In genomic region chr4:130295047-130295745, GRCm38 (mm10) we compare ENCODE assay signal across 10 mouse cellular contexts. TPM values are rescaled to one million over a fixed set of nuclear protein-coding genes. Genes with fewer than 3 reads are reported as not detected.
A peak's percentile ranks its signal among the peaks of the same experiment; 100 is the strongest.
DNase-seq lines count a peak whose midpoint lies in the region; ATAC-seq lines count a peak whose summit lies in the region.
"Had no signal": no experiment of that assay in that cellular context is flagged by ENCODE, and none has a peak within 500 bp of the region (broad histone marks: within the 10 kb centered on the region; RNA-seq: fewer than 3 reads in every experiment).

No protein-coding gene starts in this region.

- peak overlapping the region; percentile 21 for H3K4me2 ChIP-seq in intestine, embryonic 16.5 days (ENCODE audit: low read depth, low read length)
- no peak overlapping the region for H3K4me2 ChIP-seq in hindbrain, embryonic 14.5 days (replicated peaks)

- no peaks in the 10 kb centered on the region for H3K36me3 ChIP-seq in heart, embryonic 10.5 days
- no peaks in the 10 kb centered on the region for H3K36me3 ChIP-seq in intestine, embryonic 16.5 days (ENCODE audit: control insufficient read depth, insufficient read depth, low read length)
- H3K36me3 ChIP-seq in hindbrain, embryonic 14.5 days (replicated peaks; ENCODE audit: control insufficient read depth, insufficient read depth), result no peaks in the 10 kb centered on the region

- peaks cover 22% of the 10 kb centered on the region for H3K4me1 ChIP-seq in heart, embryonic 10.5 days
- peaks cover 11% of the 10 kb centered on the region; the same call in 1 of the 2 replicates for H3K4me1 ChIP-seq in intestine, embryonic 16.5 days (ENCODE audit: control insufficient read depth, insufficient read depth, low read length)
- no peaks in the 10 kb centered on the region for H3K4me1 ChIP-seq in hindbrain, embryonic 14.5 days (replicated peaks; ENCODE audit: control insufficient read depth, insufficient read depth, low read length)

- H3K9ac ChIP-seq in intestine, embryonic 16.5 days (ENCODE audit: low read depth, low read length), result no peak overlapping the region
- H3K9ac ChIP-seq in hindbrain, embryonic 14.5 days, result no peak overlapping the region

- peak overlapping the region; percentile 56; the same call in 1 of the 2 replicates for H3K27ac ChIP-seq in heart, embryonic 10.5 days
- no peak overlapping the region; the same call in 1 of the 2 replicates for H3K27ac ChIP-seq in intestine, embryonic 16.5 days (ENCODE audit: low read length)
- H3K27ac ChIP-seq in hindbrain, embryonic 14.5 days, result no peak overlapping the region

- WGBS in heart, embryonic 10.5 days, result 53% methylated on average over 23 of the region's 23 CpGs
- WGBS in intestine, embryonic 16.5 days, result 47% methylated on average over 23 of the region's 23 CpGs
- WGBS in hindbrain, embryonic 14.5 days, result 56% methylated on average over 23 of the region's 23 CpGs

- H3K9me3 ChIP-seq in heart, embryonic 10.5 days, result no peaks in the 10 kb centered on the region
- no peaks in the 10 kb centered on the region for H3K9me3 ChIP-seq in intestine, embryonic 16.5 days (ENCODE audit: control insufficient read depth, low read length)
- H3K9me3 ChIP-seq in hindbrain, embryonic 14.5 days (ENCODE audit: control insufficient read depth, low read length), result no peaks in the 10 kb centered on the region

- peak overlapping the region; percentile 18; the same call in 1 of the 2 replicates for H3K4me3 ChIP-seq in heart, embryonic 10.5 days
- H3K4me3 ChIP-seq in intestine, embryonic 16.5 days (ENCODE audit: low read length), result no peak overlapping the region
- no peak overlapping the region for H3K4me3 ChIP-seq in hindbrain, embryonic 14.5 days (replicated peaks; ENCODE audit: low read length)

- peaks cover 3% of the 10 kb centered on the region for H3K27me3 ChIP-seq in heart, embryonic 10.5 days (ENCODE audit: insufficient read depth, poor library complexity, severe bottlenecking)
- no peaks in the 10 kb centered on the region for H3K27me3 ChIP-seq in intestine, embryonic 16.5 days (replicated peaks; ENCODE audit: control insufficient read depth, insufficient read depth, low read length)
- H3K27me3 ChIP-seq in hindbrain, embryonic 14.5 days (ENCODE audit: control insufficient read depth, insufficient read depth, low read length), result no peaks in the 10 kb centered on the region

- peak; percentile 84 for DNase-seq in heart, embryonic 10.5 days (ENCODE audit: low spot score)
- DNase-seq in heart, adult 18-20 months, result no peak
- peak; percentile 54 for DNase-seq in Muller cell, postnatal 12 days (ENCODE audit: inconsistent ontology term)
- DNase-seq in lung, postnatal 36 days, result peak; percentile 64
- no peak for DNase-seq in thymus, postnatal 36 days
- no peak for DNase-seq in hindbrain, embryonic 14.5 days (ENCODE audit: low spot score)
- no peak for DNase-seq in adrenal gland, postnatal 25 days
- DNase-seq: thymus, postnatal 14 days had no signal

- peak; percentile 60; the same call in 1 of the 2 replicates for ATAC-seq in intestine, embryonic 16.5 days
- ATAC-seq in hindbrain, embryonic 14.5 days (ENCODE audit: low FRiP score), result no peak

RNA-seq across cellular contexts. Expression of gene Fabp3, which starts 13.2 kb away (rescaled TPM):
- polyA plus RNA-seq in heart, embryonic 10.5 days (2016; fragmentation: Nextera tagmentation; extraction: Ambion mirVana), result 245 and 506 TPM in 2 replicates
- 1,000 to 10,000 TPM; 5,802 to 6,041 TPM for total RNA-seq in heart, adult 18-20 months (2021)
- 4.0 and 4.5 TPM in 2 replicates for polyA plus RNA-seq in intestine, embryonic 16.5 days (2015; fragmentation: Nextera tagmentation; extraction: Ambion mirVana)
- polyA plus RNA-seq in hindbrain, embryonic 14.5 days (2014; fragmentation: Nextera tagmentation; extraction: Ambion mirVana), result 272 and 285 TPM in 2 replicates
- 44.7 and 45.0 TPM in 2 replicates for total RNA-seq in adrenal gland, postnatal 25 days (2021)
- total RNA-seq: CH12.LX had no signal

RNA-seq across cellular contexts. Expression of gene Gm10570, which starts 13.3 kb away (rescaled TPM):
- polyA plus RNA-seq in heart, embryonic 10.5 days (2016; fragmentation: Nextera tagmentation; extraction: Ambion mirVana), result 0.58 and 1.1 TPM in 2 replicates
- not detected for total RNA-seq in heart, adult 18-20 months (2021)
- not detected in 2 replicates for polyA plus RNA-seq in intestine, embryonic 16.5 days (2015; fragmentation: Nextera tagmentation; extraction: Ambion mirVana)
- 0.46 TPM in 1 of 2 replicates, not detected in the other for polyA plus RNA-seq in hindbrain, embryonic 14.5 days (2014; fragmentation: Nextera tagmentation; extraction: Ambion mirVana)
- not detected in 2 replicates for total RNA-seq in adrenal gland, postnatal 25 days (2021)
- total RNA-seq: CH12.LX had no signal

RNA-seq across cellular contexts. Expression of gene Serinc2, which starts 16.2 kb away (rescaled TPM):
- 5.4 and 12.1 TPM in 2 replicates for polyA plus RNA-seq in heart, embryonic 10.5 days (2016; fragmentation: Nextera tagmentation; extraction: Ambion mirVana)
- 1 to 10 TPM; 2.0 to 2.2 TPM for total RNA-seq in heart, adult 18-20 months (2021)
- 20.6 and 22.8 TPM in 2 replicates for polyA plus RNA-seq in intestine, embryonic 16.5 days (2015; fragmentation: Nextera tagmentation; extraction: Ambion mirVana)
- 32.3 and 35.5 TPM in 2 replicates for polyA plus RNA-seq in hindbrain, embryonic 14.5 days (2014; fragmentation: Nextera tagmentation; extraction: Ambion mirVana)
- 0.85 and 0.90 TPM in 2 replicates for total RNA-seq in adrenal gland, postnatal 25 days (2021)

Comparison
In these comparisons a context has a peak if more than half of its experiments do, and no peak if none do; other contexts are left out.
1. DNase-seq: peak in heart, embryonic 10.5 days (single experiment), Muller cell, postnatal 12 days (single experiment) and lung, postnatal 36 days (single experiment); none in heart, adult 18-20 months (0 of 2), thymus, postnatal 36 days (0 of 2), hindbrain, embryonic 14.5 days (single experiment) and adrenal gland, postnatal 25 days (single experiment).
2. RNA of gene Fabp3, which starts 13.2 kb away (polyA plus RNA-seq): 272 to 285 TPM in hindbrain, embryonic 14.5 days and 245 to 506 TPM in heart, embryonic 10.5 days; 4.0 to 4.5 TPM in intestine, embryonic 16.5 days; every median in the first group is over 10 times any median in the second.